Mouse (Mus musculus) forebrain, embryonic 11.5 days (tissue): ENCODE measurements around the gene Herc6. TPM values are rescaled to one million over a fixed set of nuclear protein-coding genes. Genes with fewer than 3 reads are reported as not detected.

Experiments
- polyA plus RNA-seq: library from polyadenylated mRNA; unstranded; fragments of >200 nt; fragmentation: Nextera tagmentation; extraction: Ambion mirVana; gene quantifications from 2 replicates; pipeline ENCODE4 v1.2.1, GENCODE M21; 2014

Herc6 gene
- polyA plus RNA-seq, 1 experiment from 2014 or later = 2.7 TPM

Other genes with a start within 250 kb of the Herc6 start
- not detected in 2 replicates for gene Vmn1r17, start 217.3 kb upstream of the Herc6 start, polyA plus RNA-seq
- not detected in 2 replicates for gene Vmn1r18, start 185.2 kb upstream of the Herc6 start, polyA plus RNA-seq
- not detected in 2 replicates for gene Vmn1r19, start 177.2 kb upstream of the Herc6 start, polyA plus RNA-seq
- gene Vmn1r20, start 152.1 kb upstream of the Herc6 start, polyA plus RNA-seq = not detected in 2 replicates
- gene Ppm1k, start 45.5 kb upstream of the Herc6 start, polyA plus RNA-seq = 6.2 and 6.7 TPM in 2 replicates
- 15.8 and 16.1 TPM in 2 replicates for gene Pyurf, start 111.1 kb downstream of the Herc6 start, polyA plus RNA-seq
- 54.0 and 55.7 TPM in 2 replicates for gene Lancl2, start 121.5 kb downstream of the Herc6 start, polyA plus RNA-seq
- 49.2 and 55.3 TPM in 2 replicates for gene Vopp1, start 244.2 kb downstream of the Herc6 start, polyA plus RNA-seq